Mouse (Mus musculus): Measurements from ENCODE around the gene Mycbp2. TPM values are rescaled to one million over a fixed set of nuclear protein-coding genes. Genes with fewer than 3 reads are reported as not detected.

Mycbp2 gene
- polyA plus RNA-seq, 1 experiment, result 50.7 TPM

GRCm38 (mm10) chr14:103216331-103216730, 130.3 kb downstream of the Mycbp2 start:
- H3K4me1 ChIP-seq (ENCODE audit: control insufficient read depth, insufficient read depth, low read length), result no peaks in the 10 kb centered on the region
- no peak overlapping the region for H3K27ac ChIP-seq (ENCODE audit: insufficient read depth, low read length)
- no peak overlapping the region for H3K4me3 ChIP-seq (ENCODE audit: insufficient read depth, low read length)
- TF ChIP-seq CTCF (IDR thresholded peaks at IDR 0.05; ENCODE audit: borderline replicate concordance, insufficient read depth, low read length), result no peak
- no peak for TF ChIP-seq POLR2A (IDR thresholded peaks at IDR 0.05; ENCODE audit: low read depth, low read length)

GRCm38 (mm10) chr14:103186658-103187057, 160.0 kb downstream of the Mycbp2 start:
- Histone ChIP-seq H3K27ac (ENCODE audit: insufficient read depth, low read length) (no peak overlapping the region), H3K4me3 (ENCODE audit: insufficient read depth, low read length) (no peak overlapping the region), H3K4me1 (ENCODE audit: control insufficient read depth, insufficient read depth, low read length) (no peaks in the 10 kb centered on the region)
- TF ChIP-seq CTCF (IDR thresholded peaks at IDR 0.05; ENCODE audit: borderline replicate concordance, insufficient read depth, low read length) (no peak), POLR2A (IDR thresholded peaks at IDR 0.05; ENCODE audit: low read depth, low read length) (no peak)

- Histone ChIP-seq H3K4me3 (ENCODE audit: insufficient read depth, low read length) (no peak overlapping the region), H3K27ac (ENCODE audit: insufficient read depth, low read length) (no peak overlapping the region), H3K4me1 (ENCODE audit: control insufficient read depth, insufficient read depth, low read length) (no peaks in the 10 kb centered on the region)
- TF ChIP-seq CTCF (IDR thresholded peaks at IDR 0.05; ENCODE audit: borderline replicate concordance, insufficient read depth, low read length), result no peak
- no peak for TF ChIP-seq POLR2A (IDR thresholded peaks at IDR 0.05; ENCODE audit: low read depth, low read length)
These were observed 160.5 kb downstream of the Mycbp2 start for GRCm38 (mm10) chr14:103186076-103186475.

- H3K4me1 ChIP-seq (ENCODE audit: control insufficient read depth, insufficient read depth, low read length), result no peaks in the 10 kb centered on the region
- no peak overlapping the region for H3K27ac ChIP-seq (ENCODE audit: insufficient read depth, low read length)
- H3K4me3 ChIP-seq (ENCODE audit: insufficient read depth, low read length), result no peak overlapping the region
- TF ChIP-seq CTCF (IDR thresholded peaks at IDR 0.05; ENCODE audit: borderline replicate concordance, insufficient read depth, low read length), result no peak
- no peak for TF ChIP-seq POLR2A (IDR thresholded peaks at IDR 0.05; ENCODE audit: low read depth, low read length)
These were observed 166.5 kb downstream of the Mycbp2 start for GRCm38 (mm10) chr14:103180096-103180495.

GRCm38 (mm10) chr14:103162923-103163322, 183.7 kb downstream of the Mycbp2 start:
- H3K27ac ChIP-seq (ENCODE audit: insufficient read depth, low read length), result no peak overlapping the region
- H3K4me1 ChIP-seq (ENCODE audit: control insufficient read depth, insufficient read depth, low read length), result no peaks in the 10 kb centered on the region
- no peak overlapping the region for H3K4me3 ChIP-seq (ENCODE audit: insufficient read depth, low read length)
- TF ChIP-seq CTCF (IDR thresholded peaks at IDR 0.05; ENCODE audit: borderline replicate concordance, insufficient read depth, low read length) (no peak), POLR2A (IDR thresholded peaks at IDR 0.05; ENCODE audit: low read depth, low read length) (no peak)

GRCm38 (mm10) chr14:103155685-103156084, 190.9 kb downstream of the Mycbp2 start:
- H3K27ac ChIP-seq (ENCODE audit: insufficient read depth, low read length), result no peak overlapping the region
- H3K4me3 ChIP-seq (ENCODE audit: insufficient read depth, low read length), result no peak overlapping the region
- no peak for TF ChIP-seq POLR2A (IDR thresholded peaks at IDR 0.05; ENCODE audit: low read depth, low read length)
- no peak for TF ChIP-seq CTCF (IDR thresholded peaks at IDR 0.05; ENCODE audit: borderline replicate concordance, insufficient read depth, low read length)
- H3K4me1 ChIP-seq (ENCODE audit: control insufficient read depth, insufficient read depth, low read length), result no peaks in the 10 kb centered on the region

GRCm38 (mm10) chr14:103150139-103150538, 196.5 kb downstream of the Mycbp2 start:
- no peak overlapping the region for H3K4me3 ChIP-seq (ENCODE audit: insufficient read depth, low read length)
- no peaks in the 10 kb centered on the region for H3K4me1 ChIP-seq (ENCODE audit: control insufficient read depth, insufficient read depth, low read length)
- no peak overlapping the region for H3K27ac ChIP-seq (ENCODE audit: insufficient read depth, low read length)
- TF ChIP-seq POLR2A (IDR thresholded peaks at IDR 0.05; ENCODE audit: low read depth, low read length) (no peak), CTCF (IDR thresholded peaks at IDR 0.05; ENCODE audit: borderline replicate concordance, insufficient read depth, low read length) (no peak)

- Histone ChIP-seq H3K4me1 (ENCODE audit: control insufficient read depth, insufficient read depth, low read length) (no peaks in the 10 kb centered on the region), H3K27ac (ENCODE audit: insufficient read depth, low read length) (no peak overlapping the region), H3K4me3 (ENCODE audit: insufficient read depth, low read length) (no peak overlapping the region)
- TF ChIP-seq POLR2A (IDR thresholded peaks at IDR 0.05; ENCODE audit: low read depth, low read length) (no peak), CTCF (IDR thresholded peaks at IDR 0.05; ENCODE audit: borderline replicate concordance, insufficient read depth, low read length) (peak; percentile 62; the same call in 1 of the 2 replicates)
These were observed 214.6 kb downstream of the Mycbp2 start for GRCm38 (mm10) chr14:103131991-103132390.

GRCm38 (mm10) chr14:103125756-103126155, 220.9 kb downstream of the Mycbp2 start:
- TF ChIP-seq CTCF (IDR thresholded peaks at IDR 0.05; ENCODE audit: borderline replicate concordance, insufficient read depth, low read length), result no peak
- TF ChIP-seq POLR2A (IDR thresholded peaks at IDR 0.05; ENCODE audit: low read depth, low read length), result no peak
- no peak overlapping the region for H3K4me3 ChIP-seq (ENCODE audit: insufficient read depth, low read length)

GRCm38 (mm10) chr14:103114994-103115670, 231.5 kb downstream of the Mycbp2 start:
- H3K4me1 ChIP-seq (ENCODE audit: control insufficient read depth, insufficient read depth, low read length), result no peaks in the 10 kb centered on the region
- H3K4me3 ChIP-seq (ENCODE audit: insufficient read depth, low read length), result no peak overlapping the region
- no peak overlapping the region for H3K27ac ChIP-seq (ENCODE audit: insufficient read depth, low read length)
- TF ChIP-seq CTCF (IDR thresholded peaks at IDR 0.05; ENCODE audit: borderline replicate concordance, insufficient read depth, low read length) (no peak), POLR2A (IDR thresholded peaks at IDR 0.05; ENCODE audit: low read depth, low read length) (no peak)

More at GRCm38 (mm10) chr14:103125756-103126155, 220.9 kb downstream of the Mycbp2 start:
- H3K4me1 ChIP-seq (ENCODE audit: control insufficient read depth, insufficient read depth, low read length), result no peaks in the 10 kb centered on the region
- H3K27ac ChIP-seq (ENCODE audit: insufficient read depth, low read length), result no peak overlapping the region
